In the genomic region with DNA sequence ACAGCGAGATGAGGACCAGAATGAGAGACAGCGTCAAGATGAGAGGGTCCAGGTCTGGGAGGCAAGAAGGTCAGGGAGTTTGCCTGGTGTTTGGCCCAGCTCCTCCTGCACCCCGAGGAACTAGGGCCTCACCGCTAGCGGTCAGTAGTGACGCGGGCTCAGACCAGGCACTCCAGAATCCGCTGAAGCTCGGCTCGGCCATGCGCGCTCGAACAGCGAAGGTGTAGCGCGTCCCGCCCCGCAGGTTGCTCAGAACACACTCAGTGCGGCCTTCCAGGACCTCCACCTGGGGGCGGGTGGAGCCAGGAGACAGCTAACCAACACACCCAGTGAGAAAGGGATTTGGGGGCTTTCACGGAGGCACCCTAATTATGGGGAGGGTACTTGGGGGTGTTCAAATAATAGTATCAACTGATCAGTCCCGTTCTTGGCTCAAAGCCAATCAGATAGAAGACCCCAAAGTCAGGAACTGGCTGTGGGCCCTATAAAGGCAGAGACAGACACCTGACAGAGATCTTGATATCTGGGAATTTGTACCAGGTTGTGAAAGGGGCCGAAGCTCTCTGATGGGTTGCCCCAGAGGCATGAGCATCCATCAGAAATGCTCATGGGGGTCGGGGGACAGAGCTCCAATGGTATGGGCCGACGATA, we compare ENCODE assay signal across 8 mouse cellular contexts. TPM values are rescaled to one million over a fixed set of nuclear protein-coding genes. Genes with fewer than 3 reads are reported as not detected.
DNase-seq lines count a peak whose midpoint lies in the region; ATAC-seq and TF ChIP-seq lines count a peak whose summit lies in the region.

No protein-coding gene starts in this region.

- H3K27ac ChIP-seq in intestine, embryonic 15.5 days, result no peak overlapping the region
- no peak overlapping the region for H3K27ac ChIP-seq in thymus, adult 2 months (ENCODE audit: control insufficient read depth, insufficient read depth, low read length)

- H3K36me3 ChIP-seq in E14TG2a.4 (ENCODE audit: insufficient read depth, low read length), result peaks cover 31% of the 10 kb centered on the region
- no peaks in the 10 kb centered on the region for H3K36me3 ChIP-seq in intestine, embryonic 15.5 days
- H3K36me3 ChIP-seq in thymus, adult 2 months (ENCODE audit: control insufficient read depth, insufficient read depth, low read length), result no peaks in the 10 kb centered on the region

- no peaks in the 10 kb centered on the region for H3K9me3 ChIP-seq in E14TG2a.4 (ENCODE audit: low read length)
- H3K9me3 ChIP-seq in intestine, embryonic 15.5 days, result no peaks in the 10 kb centered on the region

- peak overlapping the region; percentile 74 for H3K4me3 ChIP-seq in E14TG2a.4 (replicated peaks; ENCODE audit: low read length)
- 0 out of 2 replicates have a peak overlapping the region, but pooled peaks have one; percentile 0 for H3K4me3 ChIP-seq in intestine, embryonic 15.5 days (replicated peaks)
- H3K4me3 ChIP-seq in thymus, adult 2 months (ENCODE audit: control insufficient read depth, insufficient read depth, low read length), result no peak overlapping the region

- peak overlapping the region; percentile 95; the same call in 1 of the 2 replicates for H3K4me2 ChIP-seq in intestine, embryonic 15.5 days (replicated peaks)

- H3K9ac ChIP-seq in intestine, embryonic 15.5 days, result no peak overlapping the region

- peak; percentile 46 to 62 for DNase-seq in cerebellum, postnatal 25 days
- no peak for DNase-seq in cerebellum, postnatal 4 days (ENCODE audit: low spot score in 2 of 2)
- peak; percentile 51 for DNase-seq in lung, adult 18-20 months
- no peak for DNase-seq in thymus, adult 2 months
- no peak for DNase-seq in right cerebral cortex, postnatal 4 days
- DNase-seq in cerebellum, adult 18-20 months, result no peak

- no peak for TF ChIP-seq CTCF in E14TG2a.4 (conservative IDR thresholded peaks at IDR 0.05; ENCODE audit: low read length)
- no peak for TF ChIP-seq CTCF in thymus, adult 2 months (IDR thresholded peaks at IDR 0.05; ENCODE audit: borderline replicate concordance, control insufficient read depth, extremely low read depth, insufficient read depth, low read length, poor library complexity)

- H3K4me1 ChIP-seq in E14TG2a.4 (replicated peaks; ENCODE audit: low read depth, low read length), result peaks cover 69% of the 10 kb centered on the region
- peaks cover 29% of the 10 kb centered on the region for H3K4me1 ChIP-seq in intestine, embryonic 15.5 days (replicated peaks)
- H3K4me1 ChIP-seq in thymus, adult 2 months (replicated peaks; ENCODE audit: control insufficient read depth, insufficient read depth, low read length), result peaks cover 20% of the 10 kb centered on the region

- H3K27me3 ChIP-seq in E14TG2a.4 (ENCODE audit: insufficient read depth, low read length), result peaks cover 55% of the 10 kb centered on the region
- peaks cover 41% of the 10 kb centered on the region for H3K27me3 ChIP-seq in intestine, embryonic 15.5 days (replicated peaks)
- H3K27me3 ChIP-seq in thymus, adult 2 months (ENCODE audit: control insufficient read depth, insufficient read depth, low read length), result peaks cover 10% of the 10 kb centered on the region; the same call in 1 of the 2 replicates

- ATAC-seq in intestine, embryonic 15.5 days, result no peak

- TF ChIP-seq POLR2A in thymus, adult 2 months (IDR thresholded peaks at IDR 0.05; ENCODE audit: control insufficient read depth, extremely low read depth, insufficient read depth, low read length, poor library complexity), result no peak

- WGBS in intestine, embryonic 15.5 days, result 10% methylated on average over 26 of the region's 26 CpGs
- WGBS in thymus, adult 2 months, result 86% methylated on average over 26 of the region's 26 CpGs

RNA-seq across cellular contexts. Expression of gene Epor, which starts 2.6 kb away (rescaled TPM):
- polyA plus RNA-seq in intestine, embryonic 15.5 days (2015; fragmentation: Nextera tagmentation; extraction: Ambion mirVana), result 4.0 and 4.3 TPM in 2 replicates
- 3.8 and 4.9 TPM in 2 replicates for polyA plus RNA-seq in thymus, adult 2 months (2012; rRNA removed)

RNA-seq across cellular contexts. Expression of gene Swsap1, which starts 5.1 kb away (rescaled TPM):
- 5.2 and 5.7 TPM in 2 replicates for polyA plus RNA-seq in intestine, embryonic 15.5 days (2015; fragmentation: Nextera tagmentation; extraction: Ambion mirVana)
- 6.7 and 7.6 TPM in 2 replicates for polyA plus RNA-seq in thymus, adult 2 months (2012; rRNA removed)

RNA-seq across cellular contexts. Expression of gene Plppr2, which starts 23.9 kb away (rescaled TPM):
- polyA plus RNA-seq in intestine, embryonic 15.5 days (2015; fragmentation: Nextera tagmentation; extraction: Ambion mirVana), result 6.9 and 7.0 TPM in 2 replicates
- 3.8 and 5.5 TPM in 2 replicates for polyA plus RNA-seq in thymus, adult 2 months (2012; rRNA removed)

RNA-seq across cellular contexts. Expression of gene Rgl3, which starts 28.6 kb away (rescaled TPM):
- 1.6 and 1.7 TPM in 2 replicates for polyA plus RNA-seq in intestine, embryonic 15.5 days (2015; fragmentation: Nextera tagmentation; extraction: Ambion mirVana)
- 7.8 and 9.5 TPM in 2 replicates for polyA plus RNA-seq in thymus, adult 2 months (2012; rRNA removed)

RNA-seq across cellular contexts. Expression of gene Tmem205, which starts 33.3 kb away (rescaled TPM):
- polyA plus RNA-seq in intestine, embryonic 15.5 days (2015; fragmentation: Nextera tagmentation; extraction: Ambion mirVana), result 71.7 and 81.7 TPM in 2 replicates
- polyA plus RNA-seq in thymus, adult 2 months (2012; rRNA removed), result 40.0 and 47.7 TPM in 2 replicates

Comparison
In these comparisons a context has a peak if more than half of its experiments do, and no peak if none do; other contexts are left out.
1. DNase-seq: peak in cerebellum, postnatal 25 days (2 of 2) and lung, adult 18-20 months (2 of 2); none in cerebellum, postnatal 4 days (0 of 2), thymus, adult 2 months (single experiment), right cerebral cortex, postnatal 4 days (single experiment) and cerebellum, adult 18-20 months (0 of 2).